9 mouse cellular contexts compared by ENCODE assay signal in the genomic region with DNA sequence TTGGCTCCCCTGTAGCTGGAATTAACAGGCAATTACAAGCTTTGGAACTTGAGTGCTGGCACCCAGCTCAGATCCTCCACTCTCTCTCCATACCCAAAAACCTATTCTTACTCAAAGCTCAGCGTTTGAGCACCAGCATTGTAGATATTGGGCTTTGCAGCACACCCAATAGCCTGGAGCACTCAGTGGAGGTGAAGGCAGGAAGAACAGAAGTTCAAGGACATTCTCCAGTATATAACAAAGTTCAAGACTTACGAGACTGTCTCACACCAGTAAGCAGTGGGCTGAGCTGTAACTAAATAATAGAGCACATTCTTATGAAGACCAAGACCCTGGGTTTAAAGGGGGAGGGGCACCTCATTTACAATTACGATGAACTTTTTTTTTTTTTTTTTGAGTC. TPM values are rescaled to one million over a fixed set of nuclear protein-coding genes. Genes with fewer than 3 reads are reported as not detected.
DNase-seq lines count a peak whose midpoint lies in the region; ATAC-seq and TF ChIP-seq lines count a peak whose summit lies in the region.
"Had no signal": no experiment of that assay in that cellular context is flagged by ENCODE, and none has a peak within 500 bp of the region (broad histone marks: within the 10 kb centered on the region; RNA-seq: fewer than 3 reads in every experiment).

No protein-coding gene starts in this region.

- peak overlapping the region; percentile 61 for H3K4me3 ChIP-seq in lung, embryonic 14.5 days (ENCODE audit: low read depth, low read length)
- H3K4me3 ChIP-seq in forebrain, embryonic 10.5 days, result peak overlapping the region; percentile 68
- no peak overlapping the region for H3K4me3 ChIP-seq in limb, embryonic 11.5 days (ENCODE audit: low read depth, low read length)
- peak overlapping the region; percentile 69; the same call in 1 of the 2 replicates for H3K4me3 ChIP-seq in neural tube, embryonic 15.5 days (replicated peaks)

- 55% methylated on average over 3 of the region's 3 CpGs for WGBS in lung, embryonic 14.5 days
- 70% methylated on average over 3 of the region's 3 CpGs for WGBS in forebrain, embryonic 10.5 days
- 71% methylated on average over 3 of the region's 3 CpGs for WGBS in limb, embryonic 11.5 days
- 67% methylated on average over 3 of the region's 3 CpGs for WGBS in neural tube, embryonic 15.5 days

- no peak for DNase-seq in lung, embryonic 14.5 days
- no peak for DNase-seq in lung, postnatal 4 days
- no peak for DNase-seq in forebrain, embryonic 10.5 days (ENCODE audit: extremely low spot score, low spot score)
- no peak for DNase-seq in limb, embryonic 11.5 days (ENCODE audit: low spot score)
- DNase-seq in left cerebral cortex, adult 8-10 months (ENCODE audit: low spot score in 2 of 2), result no peak
- DNase-seq in c-Kit-positive CD71-positive TER-119-positive erythroid progenitor cells, embryonic 14.5 days (ENCODE audit: low spot score), result no peak
- DNase-seq in gastrocnemius, adult 8-10 months (ENCODE audit: low spot score in 2 of 2), result no peak

- TF ChIP-seq CTCF in lung, embryonic 14.5 days (IDR thresholded peaks at IDR 0.05; ENCODE audit: low read depth), result no peak

- H3K4me2 ChIP-seq in lung, embryonic 14.5 days, result peak overlapping the region; percentile 96
- peak overlapping the region; percentile 76 for H3K4me2 ChIP-seq in limb, embryonic 11.5 days (ENCODE audit: low read depth, severe bottlenecking)
- H3K4me2 ChIP-seq in neural tube, embryonic 15.5 days, result peak overlapping the region; percentile 95

- H3K27me3 ChIP-seq in lung, embryonic 14.5 days (ENCODE audit: insufficient read depth, low read length), result peaks cover 4% of the 10 kb centered on the region; the same call in 1 of the 2 replicates
- peaks cover 36% of the 10 kb centered on the region for H3K27me3 ChIP-seq in forebrain, embryonic 10.5 days (ENCODE audit: poor library complexity, severe bottlenecking)
- H3K27me3 ChIP-seq in limb, embryonic 11.5 days (ENCODE audit: control insufficient read depth, insufficient read depth, low read length), result peaks cover 15% of the 10 kb centered on the region
- H3K27me3 ChIP-seq in neural tube, embryonic 15.5 days (replicated peaks), result peaks cover 22% of the 10 kb centered on the region

- peaks cover 6% of the 10 kb centered on the region; the same call in 1 of the 2 replicates for H3K4me1 ChIP-seq in lung, embryonic 14.5 days (ENCODE audit: insufficient read depth)
- peaks cover 52% of the 10 kb centered on the region for H3K4me1 ChIP-seq in forebrain, embryonic 10.5 days
- peaks cover 23% of the 10 kb centered on the region for H3K4me1 ChIP-seq in limb, embryonic 11.5 days (ENCODE audit: control insufficient read depth, insufficient read depth, low read length)
- peaks cover 49% of the 10 kb centered on the region for H3K4me1 ChIP-seq in neural tube, embryonic 15.5 days

- ATAC-seq in lung, embryonic 14.5 days (ENCODE audit: insufficient read depth), result no peak
- no peak for ATAC-seq in limb, embryonic 11.5 days (ENCODE audit: insufficient number of reproducible peaks, low FRiP score, low TSS enrichment, low read depth)
- no peak for ATAC-seq in neural tube, embryonic 15.5 days (ENCODE audit: low FRiP score)

- no peak overlapping the region for H3K9ac ChIP-seq in lung, embryonic 14.5 days
- no peak overlapping the region for H3K9ac ChIP-seq in limb, embryonic 11.5 days (ENCODE audit: low read length)
- peak overlapping the region; percentile 73 for H3K9ac ChIP-seq in neural tube, embryonic 15.5 days (replicated peaks)

- H3K9me3 ChIP-seq in lung, embryonic 14.5 days (ENCODE audit: low read depth, low read length), result no peaks in the 10 kb centered on the region
- H3K9me3 ChIP-seq in forebrain, embryonic 10.5 days, result no peaks in the 10 kb centered on the region
- no peaks in the 10 kb centered on the region for H3K9me3 ChIP-seq in limb, embryonic 11.5 days (ENCODE audit: control insufficient read depth, low read length)
- H3K9me3 ChIP-seq in neural tube, embryonic 15.5 days (replicated peaks), result no peaks in the 10 kb centered on the region

- H3K36me3 ChIP-seq in lung, embryonic 14.5 days (ENCODE audit: insufficient read depth), result peaks cover 31% of the 10 kb centered on the region
- H3K36me3 ChIP-seq in forebrain, embryonic 10.5 days (replicated peaks), result peaks cover 31% of the 10 kb centered on the region
- peaks cover 6% of the 10 kb centered on the region for H3K36me3 ChIP-seq in limb, embryonic 11.5 days (ENCODE audit: control insufficient read depth, insufficient read depth, low read length)
- peaks cover 24% of the 10 kb centered on the region for H3K36me3 ChIP-seq in neural tube, embryonic 15.5 days

- no peak overlapping the region for H3K27ac ChIP-seq in lung, embryonic 14.5 days (ENCODE audit: low read depth)
- no peak overlapping the region for H3K27ac ChIP-seq in forebrain, embryonic 10.5 days
- no peak overlapping the region for H3K27ac ChIP-seq in limb, embryonic 11.5 days (replicated peaks; ENCODE audit: low read depth, low read length)
- H3K27ac ChIP-seq in neural tube, embryonic 15.5 days (replicated peaks), result no peak overlapping the region

RNA-seq across cellular contexts. Expression of gene Hcfc1r1, which starts 0.6 kb away (rescaled TPM):
- polyA plus RNA-seq in lung, embryonic 14.5 days (2014; fragmentation: Nextera tagmentation; extraction: Ambion mirVana), result 63.8 and 71.1 TPM in 2 replicates
- polyA plus RNA-seq in forebrain, embryonic 10.5 days (2016; fragmentation: Nextera tagmentation; extraction: Ambion mirVana), result 28.0 and 29.0 TPM in 2 replicates
- polyA plus RNA-seq in limb, embryonic 11.5 days (2014; fragmentation: Nextera tagmentation; extraction: Ambion mirVana), result 45.5 and 53.0 TPM in 2 replicates
- 129 and 149 TPM in 2 replicates for polyA plus RNA-seq in neural tube, embryonic 15.5 days (2015; fragmentation: Nextera tagmentation; extraction: Ambion mirVana)
- 100 to 1,000 TPM; 128 to 137 (median 134) TPM for total RNA-seq in left cerebral cortex, adult 8-10 months (2022)
- total RNA-seq in gastrocnemius, adult 8-10 months (2022), result 100 to 1,000 TPM; 108 to 127 (median 120) TPM

RNA-seq across cellular contexts. Expression of gene Thoc6, which starts 0.9 kb away (rescaled TPM):
- polyA plus RNA-seq in lung, embryonic 14.5 days (2014; fragmentation: Nextera tagmentation; extraction: Ambion mirVana), result 47.4 and 49.6 TPM in 2 replicates
- polyA plus RNA-seq in forebrain, embryonic 10.5 days (2016; fragmentation: Nextera tagmentation; extraction: Ambion mirVana), result 77.8 and 78.8 TPM in 2 replicates
- 54.8 and 58.1 TPM in 2 replicates for polyA plus RNA-seq in limb, embryonic 11.5 days (2014; fragmentation: Nextera tagmentation; extraction: Ambion mirVana)
- polyA plus RNA-seq in neural tube, embryonic 15.5 days (2015; fragmentation: Nextera tagmentation; extraction: Ambion mirVana), result 44.1 and 45.1 TPM in 2 replicates
- total RNA-seq in left cerebral cortex, adult 8-10 months (2022), result 1 to 10 TPM; 5.9 to 8.2 (median 6.9) TPM
- 1 to 10 TPM; 6.7 to 7.9 (median 7.3) TPM for total RNA-seq in gastrocnemius, adult 8-10 months (2022)

RNA-seq across cellular contexts. Expression of gene Tnfrsf12a, which starts 4.5 kb away (rescaled TPM):
- polyA plus RNA-seq in lung, embryonic 14.5 days (2014; fragmentation: Nextera tagmentation; extraction: Ambion mirVana), result 21.6 and 24.0 TPM in 2 replicates
- polyA plus RNA-seq in forebrain, embryonic 10.5 days (2016; fragmentation: Nextera tagmentation; extraction: Ambion mirVana), result 3.9 and 4.6 TPM in 2 replicates
- polyA plus RNA-seq in limb, embryonic 11.5 days (2014; fragmentation: Nextera tagmentation; extraction: Ambion mirVana), result 4.3 and 5.0 TPM in 2 replicates
- 9.1 and 9.5 TPM in 2 replicates for polyA plus RNA-seq in neural tube, embryonic 15.5 days (2015; fragmentation: Nextera tagmentation; extraction: Ambion mirVana)
- total RNA-seq in left cerebral cortex, adult 8-10 months (2022), result 1 to 10 TPM; 4.9 to 9.2 (median 7.0) TPM
- total RNA-seq in gastrocnemius, adult 8-10 months (2022), result 10 to 100 TPM; 26.6 to 49.4 (median 30.1) TPM

RNA-seq across cellular contexts. Expression of gene Cldn6, which starts 6.3 kb away (rescaled TPM):
- polyA plus RNA-seq in lung, embryonic 14.5 days (2014; fragmentation: Nextera tagmentation; extraction: Ambion mirVana), result 207 and 219 TPM in 2 replicates
- 28.5 and 32.8 TPM in 2 replicates for polyA plus RNA-seq in forebrain, embryonic 10.5 days (2016; fragmentation: Nextera tagmentation; extraction: Ambion mirVana)
- 21.3 and 23.3 TPM in 2 replicates for polyA plus RNA-seq in limb, embryonic 11.5 days (2014; fragmentation: Nextera tagmentation; extraction: Ambion mirVana)
- 0.14 and 8.5 TPM in 2 replicates for polyA plus RNA-seq in neural tube, embryonic 15.5 days (2015; fragmentation: Nextera tagmentation; extraction: Ambion mirVana)
- under 1 TPM in 1 of 4 experiments, not detected in 3; 0.34 TPM for total RNA-seq in left cerebral cortex, adult 8-10 months (2022)
- total RNA-seq in gastrocnemius, adult 8-10 months (2022), result not detected
- total RNA-seq: adrenal gland, adult 8-10 months had no signal

RNA-seq across cellular contexts. Expression of gene Cldn9, which starts 11.1 kb away (rescaled TPM):
- 5.1 and 6.2 TPM in 2 replicates for polyA plus RNA-seq in lung, embryonic 14.5 days (2014; fragmentation: Nextera tagmentation; extraction: Ambion mirVana)
- polyA plus RNA-seq in forebrain, embryonic 10.5 days (2016; fragmentation: Nextera tagmentation; extraction: Ambion mirVana), result 7.4 and 10.1 TPM in 2 replicates
- polyA plus RNA-seq in limb, embryonic 11.5 days (2014; fragmentation: Nextera tagmentation; extraction: Ambion mirVana), result 7.4 and 7.6 TPM in 2 replicates
- polyA plus RNA-seq in neural tube, embryonic 15.5 days (2015; fragmentation: Nextera tagmentation; extraction: Ambion mirVana), result 1.1 TPM in 2 replicates
- under 1 TPM in 2 of 4 experiments, not detected in 2; 0.23 to 0.63 TPM for total RNA-seq in left cerebral cortex, adult 8-10 months (2022)
- under 1 TPM in 1 of 4 experiments, not detected in 3; 0.36 TPM for total RNA-seq in gastrocnemius, adult 8-10 months (2022)
